21 mouse cellular contexts compared by ENCODE assay signal in the genomic region with DNA sequence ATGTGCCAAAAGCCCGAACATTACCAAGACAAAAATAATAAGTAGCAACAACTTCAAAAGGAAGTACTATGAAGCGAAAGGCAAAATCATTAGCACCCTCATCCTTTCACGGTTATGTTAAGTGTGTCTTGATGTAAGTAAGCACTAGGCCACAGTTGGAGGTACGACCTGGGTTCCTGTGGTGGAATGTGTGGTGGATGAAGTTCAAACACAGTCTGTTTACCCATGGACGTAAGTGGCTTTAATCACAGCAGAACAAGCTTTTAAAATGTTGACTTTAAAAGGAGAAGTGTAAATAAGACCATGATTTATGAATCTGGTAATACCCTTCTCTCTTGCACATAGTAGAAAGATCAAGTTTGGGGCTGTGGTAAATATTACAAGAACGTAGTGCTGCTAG.
DNase-seq lines count a peak whose midpoint lies in the region; ATAC-seq and TF ChIP-seq lines count a peak whose summit lies in the region.
"Had no signal": no experiment of that assay in that cellular context is flagged by ENCODE, and none has a peak within 500 bp of the region (broad histone marks: within the 10 kb centered on the region; RNA-seq: fewer than 3 reads in every experiment).

No protein-coding gene starts in this region.

- TF ChIP-seq CTCF in lung, embryonic 14.5 days (IDR thresholded peaks at IDR 0.05; ENCODE audit: low read depth), result no peak
- TF ChIP-seq CTCF in lung, adult 2 months (IDR thresholded peaks at IDR 0.05; ENCODE audit: insufficient read depth, low read length), result no peak

- DNase-seq in heart, adult 11 months, result peak; percentile 46
- DNase-seq in lung, embryonic 14.5 days, result peak; percentile 50
- no peak for DNase-seq in lung, adult 2 months
- DNase-seq in lung, postnatal 25 days (ENCODE audit: low spot score), result peak; percentile 76
- no peak for DNase-seq in embryonic facial prominence, embryonic 10.5 days (ENCODE audit: low spot score)
- DNase-seq: adrenal gland, postnatal 14 days; cerebellum, adult 2 months; cerebellum, postnatal 10 days; heart, adult 2 months had no signal

- no peak for TF ChIP-seq POLR2A in lung, adult 2 months (IDR thresholded peaks at IDR 0.05; ENCODE audit: borderline replicate concordance, extremely low read depth, low read depth, low read length)

- no peak overlapping the region for H3K27ac ChIP-seq in heart, embryonic 12.5 days (ENCODE audit: poor library complexity, severe bottlenecking)
- no peak overlapping the region for H3K27ac ChIP-seq in lung, embryonic 14.5 days (ENCODE audit: low read depth)
- peak overlapping the region; percentile 79 for H3K27ac ChIP-seq in stomach, embryonic 16.5 days (ENCODE audit: low read length)
- H3K27ac ChIP-seq in midbrain, embryonic 15.5 days, result no peak overlapping the region
- H3K27ac ChIP-seq in embryonic facial prominence, embryonic 10.5 days (replicated peaks), result no peak overlapping the region
- H3K27ac ChIP-seq: embryonic facial prominence, embryonic 15.5 days; forebrain, embryonic 10.5 days; heart, adult 2 months; hindbrain, embryonic 10.5 days; hindbrain, embryonic 14.5 days had no signal

- 87% methylated on average over 6 of the region's 6 CpGs for WGBS in heart, embryonic 12.5 days
- 34% methylated on average over 6 of the region's 6 CpGs for WGBS in lung, embryonic 14.5 days
- WGBS in lung, adult 2 months, result 58% methylated on average over 6 of the region's 6 CpGs
- 23% methylated on average over 6 of the region's 6 CpGs for WGBS in stomach, embryonic 16.5 days
- 89% methylated on average over 6 of the region's 6 CpGs for WGBS in midbrain, embryonic 15.5 days
- 87% methylated on average over 6 of the region's 6 CpGs for WGBS in embryonic facial prominence, embryonic 10.5 days

- no peak overlapping the region for H3K4me2 ChIP-seq in heart, embryonic 12.5 days
- no peak overlapping the region for H3K4me2 ChIP-seq in lung, embryonic 14.5 days
- no peak overlapping the region for H3K4me2 ChIP-seq in stomach, embryonic 16.5 days (ENCODE audit: low read depth, low read length)
- no peak overlapping the region for H3K4me2 ChIP-seq in midbrain, embryonic 15.5 days
- H3K4me2 ChIP-seq: embryonic facial prominence, embryonic 15.5 days; heart, embryonic 11.5 days; hindbrain, embryonic 14.5 days had no signal

- H3K9ac ChIP-seq in heart, embryonic 12.5 days, result no peak overlapping the region
- H3K9ac ChIP-seq in lung, embryonic 14.5 days, result no peak overlapping the region
- no peak overlapping the region for H3K9ac ChIP-seq in stomach, embryonic 16.5 days (ENCODE audit: low read length)
- no peak overlapping the region for H3K9ac ChIP-seq in midbrain, embryonic 15.5 days
- H3K9ac ChIP-seq: embryonic facial prominence, embryonic 15.5 days; hindbrain, embryonic 14.5 days had no signal

- H3K9me3 ChIP-seq in heart, embryonic 12.5 days (replicated peaks), result no peaks in the 10 kb centered on the region
- H3K9me3 ChIP-seq in lung, embryonic 14.5 days (ENCODE audit: low read depth, low read length), result no peaks in the 10 kb centered on the region
- no peaks in the 10 kb centered on the region for H3K9me3 ChIP-seq in stomach, embryonic 16.5 days (replicated peaks; ENCODE audit: control insufficient read depth, low read length)
- H3K9me3 ChIP-seq in midbrain, embryonic 15.5 days, result no peaks in the 10 kb centered on the region
- no peaks in the 10 kb centered on the region for H3K9me3 ChIP-seq in embryonic facial prominence, embryonic 10.5 days
- H3K9me3 ChIP-seq: embryonic facial prominence, embryonic 15.5 days; forebrain, embryonic 10.5 days; hindbrain, embryonic 10.5 days had no signal

- H3K4me1 ChIP-seq in heart, embryonic 12.5 days (replicated peaks), result 0 out of 2 replicates have a peak, but pooled peaks cover 4% of the 10 kb centered on the region
- no peaks in the 10 kb centered on the region for H3K4me1 ChIP-seq in lung, embryonic 14.5 days (ENCODE audit: insufficient read depth)
- no peaks in the 10 kb centered on the region for H3K4me1 ChIP-seq in lung, adult 2 months (ENCODE audit: control insufficient read depth, insufficient read depth, low read length)
- peaks cover 10% of the 10 kb centered on the region for H3K4me1 ChIP-seq in stomach, embryonic 16.5 days (ENCODE audit: control insufficient read depth, insufficient read depth, low read length)
- H3K4me1 ChIP-seq in midbrain, embryonic 15.5 days, result no peaks in the 10 kb centered on the region
- H3K4me1 ChIP-seq in embryonic facial prominence, embryonic 10.5 days, result peaks cover 12% of the 10 kb centered on the region
- H3K4me1 ChIP-seq: embryonic facial prominence, embryonic 15.5 days had no signal

- H3K36me3 ChIP-seq in heart, embryonic 12.5 days, result no peaks in the 10 kb centered on the region
- no peaks in the 10 kb centered on the region for H3K36me3 ChIP-seq in lung, embryonic 14.5 days (ENCODE audit: insufficient read depth)
- H3K36me3 ChIP-seq in stomach, embryonic 16.5 days (ENCODE audit: control insufficient read depth, insufficient read depth, low read length), result no peaks in the 10 kb centered on the region
- H3K36me3 ChIP-seq in midbrain, embryonic 15.5 days (replicated peaks), result no peaks in the 10 kb centered on the region
- H3K36me3 ChIP-seq in embryonic facial prominence, embryonic 10.5 days (replicated peaks), result no peaks in the 10 kb centered on the region
- H3K36me3 ChIP-seq: embryonic facial prominence, embryonic 15.5 days; forebrain, embryonic 10.5 days; hindbrain, embryonic 10.5 days had no signal

- ATAC-seq in heart, embryonic 12.5 days (ENCODE audit: insufficient number of reproducible peaks, low FRiP score), result no peak
- peak; percentile 93 for ATAC-seq in lung, embryonic 14.5 days (ENCODE audit: insufficient read depth)
- peak; percentile 85 for ATAC-seq in stomach, embryonic 16.5 days (ENCODE audit: insufficient read depth, low FRiP score)
- no peak for ATAC-seq in midbrain, embryonic 15.5 days (replicated peaks)
- ATAC-seq: activated CD4-positive, CD25-positive, alpha-beta regulatory T cell, adult 4 months; forebrain, embryonic 14.5 days; Patski had no signal

- H3K4me3 ChIP-seq in heart, embryonic 12.5 days, result no peak overlapping the region
- no peak overlapping the region for H3K4me3 ChIP-seq in lung, embryonic 14.5 days (ENCODE audit: low read depth, low read length)
- no peak overlapping the region for H3K4me3 ChIP-seq in lung, adult 2 months (replicated peaks; ENCODE audit: extremely low read depth, low read depth, low read length)
- H3K4me3 ChIP-seq in stomach, embryonic 16.5 days (replicated peaks; ENCODE audit: low read length), result no peak overlapping the region
- no peak overlapping the region for H3K4me3 ChIP-seq in midbrain, embryonic 15.5 days
- no peak overlapping the region for H3K4me3 ChIP-seq in embryonic facial prominence, embryonic 10.5 days
- H3K4me3 ChIP-seq: embryonic facial prominence, embryonic 15.5 days; erythroblast, embryonic 14.5 days; forebrain, embryonic 10.5 days; heart, adult 2 months; hindbrain, embryonic 10.5 days had no signal

- H3K27me3 ChIP-seq in heart, embryonic 12.5 days (replicated peaks), result no peaks in the 10 kb centered on the region
- no peaks in the 10 kb centered on the region for H3K27me3 ChIP-seq in lung, embryonic 14.5 days (ENCODE audit: insufficient read depth, low read length)
- no peaks in the 10 kb centered on the region for H3K27me3 ChIP-seq in stomach, embryonic 16.5 days (ENCODE audit: control insufficient read depth, insufficient read depth, low read length)
- no peaks in the 10 kb centered on the region for H3K27me3 ChIP-seq in midbrain, embryonic 15.5 days (replicated peaks)
- H3K27me3 ChIP-seq in embryonic facial prominence, embryonic 10.5 days (replicated peaks; ENCODE audit: low read depth, poor library complexity, severe bottlenecking), result no peaks in the 10 kb centered on the region
- H3K27me3 ChIP-seq: embryonic facial prominence, embryonic 15.5 days; Patski had no signal

Comparison
In these comparisons a context has a peak if more than half of its experiments do, and no peak if none do; other contexts are left out.
1. DNase-seq: peak in heart, adult 11 months (single experiment), lung, embryonic 14.5 days (single experiment) and lung, postnatal 25 days (single experiment); none in lung, adult 2 months (single experiment) and embryonic facial prominence, embryonic 10.5 days (single experiment).
2. ATAC-seq: peak in lung, embryonic 14.5 days (single experiment) and stomach, embryonic 16.5 days (single experiment); none in heart, embryonic 12.5 days (single experiment) and midbrain, embryonic 15.5 days (single experiment).